Mouse (Mus musculus): ENCODE measurements around the gene Vash1. TPM values are rescaled to one million over a fixed set of nuclear protein-coding genes. Genes with fewer than 3 reads are reported as not detected.

The Vash1 gene
- polyA plus RNA-seq, 1 experiment from 2014 or later, result 14.2 TPM

DNA sequence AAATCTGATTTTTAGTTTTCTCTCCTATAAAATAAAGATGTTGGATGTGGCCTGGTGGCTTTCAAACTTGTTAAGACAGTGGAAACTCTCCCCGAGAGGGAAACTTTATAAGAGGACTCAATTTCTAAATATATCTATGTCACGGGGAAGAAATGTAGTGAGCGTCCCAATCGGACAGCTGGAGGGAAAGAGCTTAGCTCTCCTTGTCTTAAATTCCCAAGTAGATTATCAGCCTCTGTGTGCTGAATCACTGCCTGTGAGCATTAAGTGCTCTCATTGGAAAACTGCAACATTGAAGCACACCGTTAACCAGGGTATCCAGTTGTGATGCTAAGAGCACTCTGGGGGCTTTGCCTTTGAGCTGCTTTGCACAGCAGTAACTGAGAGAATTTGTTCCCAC lies 30.8 kb upstream of the Vash1 start:
- Histone ChIP-seq H3K36me3 (ENCODE audit: insufficient read depth) (no peaks in the 10 kb centered on the region), H3K4me1 (ENCODE audit: insufficient read depth) (peaks cover 5% of the 10 kb centered on the region), H3K27ac (ENCODE audit: low read depth) (no peak overlapping the region), H3K9ac (no peak overlapping the region), H3K27me3 (ENCODE audit: insufficient read depth, low read length) (no peaks in the 10 kb centered on the region), H3K9me3 (ENCODE audit: low read depth, low read length) (no peaks in the 10 kb centered on the region), H3K4me2 (no peak overlapping the region), H3K4me3 (ENCODE audit: low read depth, low read length) (no peak overlapping the region)
- no peak for TF ChIP-seq CTCF (IDR thresholded peaks at IDR 0.05; ENCODE audit: low read depth)
- ATAC-seq (ENCODE audit: insufficient read depth), result no peak
- WGBS, result 74% methylated on average over 5 of the region's 5 CpGs
- DNase-seq, result no peak

DNA sequence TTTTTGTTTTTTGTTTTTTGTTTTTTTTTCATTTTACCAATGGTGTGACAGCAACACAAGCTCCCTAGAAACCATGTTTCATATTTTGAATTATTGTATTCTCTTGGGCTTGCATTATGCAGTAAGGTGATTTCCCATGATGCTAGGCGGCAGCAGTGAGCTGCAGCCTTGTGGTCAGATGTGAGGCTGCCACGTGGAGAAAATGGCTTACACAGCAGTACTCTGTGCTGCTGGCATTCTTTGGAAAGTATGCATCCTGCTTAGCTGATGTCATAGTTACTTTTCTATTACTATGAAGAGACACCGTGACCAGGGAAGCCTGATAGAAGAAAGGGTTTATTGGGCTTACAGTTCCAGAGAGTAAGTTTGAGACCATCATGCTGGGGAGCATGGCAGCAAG lies 30.0 kb upstream of the Vash1 start:
- no peaks in the 10 kb centered on the region for H3K27me3 ChIP-seq (ENCODE audit: insufficient read depth, low read length)
- 63% methylated on average over 3 of the region's 3 CpGs for WGBS
- no peaks in the 10 kb centered on the region for H3K9me3 ChIP-seq (ENCODE audit: low read depth, low read length)
- H3K9ac ChIP-seq, result no peak overlapping the region
- no peaks in the 10 kb centered on the region for H3K36me3 ChIP-seq (ENCODE audit: insufficient read depth)
- DNase-seq (no peak), ATAC-seq (ENCODE audit: insufficient read depth) (no peak)
- H3K27ac ChIP-seq (ENCODE audit: low read depth), result no peak overlapping the region
- no peak for TF ChIP-seq CTCF (IDR thresholded peaks at IDR 0.05; ENCODE audit: low read depth)
- H3K4me1 ChIP-seq (ENCODE audit: insufficient read depth), result peaks cover 7% of the 10 kb centered on the region
- H3K4me3 ChIP-seq (ENCODE audit: low read depth, low read length), result no peak overlapping the region
- H3K4me2 ChIP-seq, result no peak overlapping the region

DNA sequence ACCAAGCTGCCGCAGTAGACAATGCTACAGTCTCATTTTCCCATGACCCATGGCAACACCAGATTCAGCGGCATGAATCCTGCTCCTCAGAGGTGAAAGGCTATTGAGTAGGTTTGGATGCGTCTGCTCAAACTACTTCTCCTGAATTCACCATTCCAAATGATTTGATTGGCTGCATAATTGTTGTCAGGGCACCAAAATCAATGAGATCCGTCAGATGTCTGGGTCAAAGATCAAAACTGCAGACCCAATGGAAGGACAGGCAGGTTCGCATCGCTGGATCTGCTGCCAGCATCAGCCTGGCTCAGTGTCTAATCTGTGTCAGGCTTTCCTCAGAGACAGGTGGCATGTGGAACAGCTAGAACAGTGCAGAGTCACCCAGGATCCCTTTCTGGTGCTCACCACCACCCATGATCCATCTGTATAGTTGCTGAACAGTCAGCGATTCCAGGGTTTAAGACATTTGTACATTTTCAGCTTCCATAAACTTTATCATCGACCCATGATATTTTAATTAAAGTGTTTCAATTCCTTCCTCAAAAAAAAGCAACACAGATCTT lies 27.1 kb upstream of the Vash1 start:
- ATAC-seq (ENCODE audit: insufficient read depth) (no peak), DNase-seq (no peak)
- H3K4me2 ChIP-seq, result no peak overlapping the region
- no peak overlapping the region for H3K9ac ChIP-seq
- H3K27ac ChIP-seq (ENCODE audit: low read depth), result no peak overlapping the region
- no peak for TF ChIP-seq CTCF (IDR thresholded peaks at IDR 0.05; ENCODE audit: low read depth)
- H3K27me3 ChIP-seq (ENCODE audit: insufficient read depth, low read length), result no peaks in the 10 kb centered on the region
- no peak overlapping the region for H3K4me3 ChIP-seq (ENCODE audit: low read depth, low read length)
- no peaks in the 10 kb centered on the region for H3K36me3 ChIP-seq (ENCODE audit: insufficient read depth)
- WGBS, result 88% methylated on average over 8 of the region's 8 CpGs
- H3K4me1 ChIP-seq (ENCODE audit: insufficient read depth), result peaks cover 7% of the 10 kb centered on the region
- no peaks in the 10 kb centered on the region for H3K9me3 ChIP-seq (ENCODE audit: low read depth, low read length)

DNA sequence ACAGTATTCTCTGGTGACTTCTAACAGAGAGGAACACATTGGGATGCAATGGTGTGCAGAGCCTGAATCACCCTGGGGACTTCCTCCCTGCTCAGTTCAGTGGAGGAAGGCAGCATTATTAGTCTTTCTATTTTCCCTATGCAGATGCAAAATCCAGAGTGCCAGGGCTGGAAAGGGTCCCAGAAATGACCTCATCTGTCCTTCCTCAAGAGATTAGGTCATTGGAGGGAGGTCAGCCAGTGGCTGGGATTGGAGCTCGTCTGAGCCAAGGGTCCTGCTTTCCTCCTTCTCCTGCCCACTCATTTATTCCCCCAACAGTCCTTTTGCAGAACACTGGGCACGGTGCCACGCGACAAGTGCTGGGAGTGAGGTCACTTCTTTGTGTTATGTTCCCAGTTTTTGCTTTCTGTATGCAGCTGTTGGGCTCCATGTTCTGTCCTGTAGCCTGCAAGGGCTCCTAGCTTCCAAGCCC lies 25.9 kb upstream of the Vash1 start:
- H3K4me2 ChIP-seq, result no peak overlapping the region

DNA sequence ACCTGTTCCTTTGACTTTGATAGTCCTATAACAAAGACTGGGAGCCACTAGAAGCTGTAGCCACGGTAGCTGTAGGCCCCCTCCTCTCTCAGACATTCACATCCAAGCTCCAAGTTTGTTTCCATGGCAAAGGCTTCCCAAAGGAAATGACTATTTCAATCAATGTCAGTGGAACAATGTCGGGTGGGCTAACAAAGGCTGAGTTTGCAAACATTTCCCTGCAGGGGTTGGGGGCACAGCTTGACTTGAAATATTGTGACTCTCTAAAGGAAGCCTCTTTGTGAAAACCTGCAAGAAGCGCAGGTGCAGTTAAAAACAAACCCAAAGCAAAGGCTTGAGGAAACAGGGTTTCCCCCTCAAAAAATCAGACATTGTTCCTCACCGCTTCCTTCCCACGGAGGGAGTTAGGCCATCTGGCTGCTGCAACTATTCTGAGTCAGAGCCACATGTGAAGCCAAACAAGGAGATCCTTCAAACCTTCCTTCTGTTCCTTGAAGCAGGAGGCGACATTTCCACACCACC lies 19.0 kb upstream of the Vash1 start:
- Histone ChIP-seq H3K27ac (ENCODE audit: low read depth) (peak overlapping the region; percentile 74), H3K4me3 (ENCODE audit: low read depth, low read length) (no peak overlapping the region), H3K36me3 (ENCODE audit: insufficient read depth) (no peaks in the 10 kb centered on the region), H3K4me2 (no peak overlapping the region), H3K27me3 (ENCODE audit: insufficient read depth, low read length) (no peaks in the 10 kb centered on the region), H3K9ac (no peak overlapping the region), H3K4me1 (ENCODE audit: insufficient read depth) (no peaks in the 10 kb centered on the region), H3K9me3 (ENCODE audit: low read depth, low read length) (no peaks in the 10 kb centered on the region)
- WGBS, result 34% methylated on average over 6 of the region's 6 CpGs
- DNase-seq, result peak; percentile 56
- TF ChIP-seq CTCF (IDR thresholded peaks at IDR 0.05; ENCODE audit: low read depth), result no peak
- ATAC-seq (ENCODE audit: insufficient read depth), result peak; percentile 31; the same call in 1 of the 2 replicates

More for the DNA sequence above, 25.9 kb upstream of the Vash1 start:
- peaks cover 7% of the 10 kb centered on the region for H3K4me1 ChIP-seq (ENCODE audit: insufficient read depth)
- no peaks in the 10 kb centered on the region for H3K36me3 ChIP-seq (ENCODE audit: insufficient read depth)
- TF ChIP-seq CTCF (IDR thresholded peaks at IDR 0.05; ENCODE audit: low read depth), result no peak
- DNase-seq (peak; percentile 92), ATAC-seq (ENCODE audit: insufficient read depth) (peak; percentile 91)
- no peak overlapping the region for H3K4me3 ChIP-seq (ENCODE audit: low read depth, low read length)
- H3K9ac ChIP-seq, result no peak overlapping the region
- H3K9me3 ChIP-seq (ENCODE audit: low read depth, low read length), result no peaks in the 10 kb centered on the region
- WGBS, result 33% methylated on average over 4 of the region's 4 CpGs
- H3K27me3 ChIP-seq (ENCODE audit: insufficient read depth, low read length), result no peaks in the 10 kb centered on the region
- peak overlapping the region; percentile 42; the same call in 1 of the 2 replicates for H3K27ac ChIP-seq (ENCODE audit: low read depth)

DNA sequence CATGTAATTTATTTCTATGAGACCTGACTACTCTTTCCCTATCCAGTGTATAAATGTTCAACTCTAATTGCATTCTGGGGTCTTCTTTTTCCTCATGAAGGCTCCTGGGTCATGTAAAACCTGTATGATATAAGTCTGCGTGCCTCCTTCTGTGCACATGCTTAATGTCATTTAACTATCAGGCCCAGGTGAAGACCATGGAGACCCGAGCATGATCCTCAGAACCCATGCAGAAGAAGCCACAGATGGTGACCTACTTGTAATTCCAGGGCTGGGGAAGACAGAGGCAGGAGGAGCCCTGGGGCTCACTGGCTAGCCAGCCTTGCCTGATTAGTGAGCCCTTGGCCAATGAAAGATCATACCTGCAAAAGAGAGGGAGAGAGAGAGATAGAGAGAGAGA lies 18.0 kb upstream of the Vash1 start:
- H3K4me2 ChIP-seq, result no peak overlapping the region
- no peaks in the 10 kb centered on the region for H3K27me3 ChIP-seq (ENCODE audit: insufficient read depth, low read length)
- no peak overlapping the region for H3K4me3 ChIP-seq (ENCODE audit: low read depth, low read length)
- no peaks in the 10 kb centered on the region for H3K4me1 ChIP-seq (ENCODE audit: insufficient read depth)
- no peak for TF ChIP-seq CTCF (IDR thresholded peaks at IDR 0.05; ENCODE audit: low read depth)
- WGBS, result 74% methylated on average over 2 of the region's 2 CpGs
- H3K9ac ChIP-seq, result no peak overlapping the region
- DNase-seq (no peak), ATAC-seq (ENCODE audit: insufficient read depth) (no peak)
- no peaks in the 10 kb centered on the region for H3K9me3 ChIP-seq (ENCODE audit: low read depth, low read length)
- no peak overlapping the region for H3K27ac ChIP-seq (ENCODE audit: low read depth)
- H3K36me3 ChIP-seq (ENCODE audit: insufficient read depth), result no peaks in the 10 kb centered on the region

DNA sequence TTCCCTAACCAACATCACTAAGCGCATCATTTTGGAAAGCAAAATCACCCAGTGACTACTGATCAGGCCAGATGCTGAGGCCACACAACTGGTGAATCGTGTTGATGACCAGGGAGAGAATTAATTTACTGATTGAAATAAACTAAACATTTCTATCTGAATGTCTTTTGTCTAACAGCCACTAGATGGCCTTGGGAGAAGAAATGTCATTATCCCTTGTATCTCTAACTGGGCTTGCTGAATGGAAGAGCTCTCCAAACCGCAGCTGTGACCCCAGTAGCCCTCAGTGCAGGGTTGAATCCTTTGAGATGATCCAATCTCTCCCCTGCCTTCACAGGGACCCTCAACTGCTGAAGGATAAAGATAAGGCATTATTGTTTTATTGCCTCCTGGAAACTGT lies 12.8 kb upstream of the Vash1 start:
- WGBS, result 51% methylated on average over 3 of the region's 3 CpGs
- no peaks in the 10 kb centered on the region for H3K36me3 ChIP-seq (ENCODE audit: insufficient read depth)
- H3K9me3 ChIP-seq (ENCODE audit: low read depth, low read length), result no peaks in the 10 kb centered on the region
- DNase-seq (no peak), ATAC-seq (ENCODE audit: insufficient read depth) (no peak)
- H3K27me3 ChIP-seq (ENCODE audit: insufficient read depth, low read length), result no peaks in the 10 kb centered on the region
- TF ChIP-seq CTCF (IDR thresholded peaks at IDR 0.05; ENCODE audit: low read depth), result peak; percentile 49; the same call in 1 of the 2 replicates
- H3K4me1 ChIP-seq (ENCODE audit: insufficient read depth), result no peaks in the 10 kb centered on the region
- H3K27ac ChIP-seq (ENCODE audit: low read depth), result no peak overlapping the region
- H3K4me2 ChIP-seq, result no peak overlapping the region
- no peak overlapping the region for H3K9ac ChIP-seq
- no peak overlapping the region for H3K4me3 ChIP-seq (ENCODE audit: low read depth, low read length)

Data from lung, embryonic 14.5 days (tissue).